Mouse (Mus musculus): Measurements from ENCODE around the gene Hcar1. TPM values are rescaled to one million over a fixed set of nuclear protein-coding genes. Genes with fewer than 3 reads are reported as not detected.

Gene Hcar1
- polyA plus RNA-seq, 1 experiment = 1.1 TPM

DNA sequence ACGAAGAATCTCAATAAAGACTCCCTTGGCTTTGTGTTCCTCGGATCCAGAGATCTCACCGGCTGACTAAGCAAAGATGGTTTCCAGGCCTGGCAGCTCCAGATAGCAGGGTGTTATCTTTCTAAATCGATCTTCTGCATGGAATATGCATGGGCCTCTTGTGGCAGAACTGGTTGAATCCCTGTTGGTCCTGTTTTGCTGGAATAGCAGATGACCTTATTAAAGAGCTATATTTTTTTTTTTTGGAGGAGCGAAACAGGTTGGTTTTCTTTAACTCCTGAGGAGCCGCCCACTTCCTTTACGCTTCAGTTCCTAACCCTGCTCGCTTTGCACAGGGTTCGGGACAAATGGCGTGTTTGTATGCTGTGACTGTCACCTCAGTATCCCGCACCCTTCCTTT is 16.6 kb upstream of the Hcar1 start:
- H3K27ac ChIP-seq (ENCODE audit: insufficient read depth, low read length) = no peak overlapping the region
- no peak overlapping the region for H3K4me3 ChIP-seq (ENCODE audit: insufficient read depth, low read length)
- H3K4me1 ChIP-seq (ENCODE audit: control insufficient read depth, insufficient read depth, low read length) = no peaks in the 10 kb centered on the region
- no peak for TF ChIP-seq CTCF (IDR thresholded peaks at IDR 0.05; ENCODE audit: extremely low read depth, insufficient read depth, low read length)

DNA sequence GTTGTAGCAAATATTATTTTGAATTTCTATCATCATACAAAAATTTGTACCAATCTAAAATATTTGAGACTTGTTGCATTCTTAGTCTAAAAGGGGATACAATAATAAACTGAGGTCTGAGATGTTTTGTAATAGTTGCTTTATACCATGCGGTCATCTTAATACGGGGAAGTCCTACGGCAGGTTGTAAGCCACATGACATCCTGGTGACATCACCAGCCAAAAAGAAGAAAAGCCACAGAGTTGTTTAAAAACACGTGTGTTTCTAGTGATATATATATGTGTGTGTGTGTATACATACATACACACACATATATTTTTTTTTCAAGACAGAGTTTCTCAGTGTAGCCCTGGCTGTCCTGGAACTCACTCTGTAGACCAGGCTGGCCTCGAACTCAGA is 13.7 kb upstream of the Hcar1 start:
- no peak overlapping the region for H3K4me3 ChIP-seq (ENCODE audit: insufficient read depth, low read length)
- TF ChIP-seq CTCF (IDR thresholded peaks at IDR 0.05; ENCODE audit: extremely low read depth, insufficient read depth, low read length) = no peak
- TF ChIP-seq POLR2A (IDR thresholded peaks at IDR 0.05; ENCODE audit: extremely low read depth, insufficient read depth, low read length) = no peak
- H3K27ac ChIP-seq (ENCODE audit: insufficient read depth, low read length) = no peak overlapping the region
- no peaks in the 10 kb centered on the region for H3K4me1 ChIP-seq (ENCODE audit: control insufficient read depth, insufficient read depth, low read length)

DNA sequence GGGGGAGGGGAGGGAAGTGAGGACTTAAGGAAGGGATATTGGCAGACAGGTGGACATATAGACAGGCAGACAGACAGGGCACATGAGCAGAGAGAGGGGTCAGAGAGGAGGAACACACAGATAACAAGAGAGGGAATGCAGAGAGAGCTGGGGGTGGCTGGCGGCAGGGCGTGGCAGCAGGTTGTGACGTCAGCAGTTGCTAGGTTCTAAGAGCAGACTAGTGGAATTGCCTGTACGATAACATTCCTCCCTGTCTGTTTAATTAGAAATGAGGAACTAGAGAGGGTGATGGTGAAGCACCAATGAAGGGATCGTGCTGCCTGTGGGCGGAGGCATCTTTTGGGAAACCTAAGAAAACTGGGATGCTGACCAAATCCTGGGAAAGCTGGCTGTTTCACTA is 11.8 kb upstream of the Hcar1 start:
- no peak overlapping the region for H3K4me3 ChIP-seq (ENCODE audit: insufficient read depth, low read length)
- no peaks in the 10 kb centered on the region for H3K4me1 ChIP-seq (ENCODE audit: control insufficient read depth, insufficient read depth, low read length)
- TF ChIP-seq CTCF (IDR thresholded peaks at IDR 0.05; ENCODE audit: extremely low read depth, insufficient read depth, low read length) (no peak), POLR2A (IDR thresholded peaks at IDR 0.05; ENCODE audit: extremely low read depth, insufficient read depth, low read length) (no peak)
- no peak overlapping the region for H3K27ac ChIP-seq (ENCODE audit: insufficient read depth, low read length)

DNA sequence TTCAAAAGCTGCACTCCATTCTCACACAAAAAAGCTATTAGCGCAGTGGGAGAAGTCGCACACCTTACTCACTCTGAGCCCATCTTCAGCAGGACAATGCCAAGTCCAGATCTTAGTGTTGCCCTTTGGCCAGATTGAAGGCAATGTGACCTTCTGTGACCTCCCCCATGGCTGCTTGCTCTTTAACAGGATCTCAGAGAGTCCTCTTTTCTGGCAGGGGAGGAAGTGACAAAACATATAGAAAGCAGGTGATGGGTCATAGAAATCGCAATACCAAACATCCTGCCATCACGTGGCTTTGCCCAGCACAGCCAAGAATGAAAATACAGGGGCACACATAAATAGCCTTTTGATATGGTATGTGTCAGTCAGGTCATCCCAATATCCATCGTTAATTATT is 11.2 kb upstream of the Hcar1 start:
- no peaks in the 10 kb centered on the region for H3K4me1 ChIP-seq (ENCODE audit: control insufficient read depth, insufficient read depth, low read length)
- H3K27ac ChIP-seq (ENCODE audit: insufficient read depth, low read length) = no peak overlapping the region
- TF ChIP-seq CTCF (IDR thresholded peaks at IDR 0.05; ENCODE audit: extremely low read depth, insufficient read depth, low read length) = no peak
- TF ChIP-seq POLR2A (IDR thresholded peaks at IDR 0.05; ENCODE audit: extremely low read depth, insufficient read depth, low read length) = no peak
- no peak overlapping the region for H3K4me3 ChIP-seq (ENCODE audit: insufficient read depth, low read length)

DNA sequence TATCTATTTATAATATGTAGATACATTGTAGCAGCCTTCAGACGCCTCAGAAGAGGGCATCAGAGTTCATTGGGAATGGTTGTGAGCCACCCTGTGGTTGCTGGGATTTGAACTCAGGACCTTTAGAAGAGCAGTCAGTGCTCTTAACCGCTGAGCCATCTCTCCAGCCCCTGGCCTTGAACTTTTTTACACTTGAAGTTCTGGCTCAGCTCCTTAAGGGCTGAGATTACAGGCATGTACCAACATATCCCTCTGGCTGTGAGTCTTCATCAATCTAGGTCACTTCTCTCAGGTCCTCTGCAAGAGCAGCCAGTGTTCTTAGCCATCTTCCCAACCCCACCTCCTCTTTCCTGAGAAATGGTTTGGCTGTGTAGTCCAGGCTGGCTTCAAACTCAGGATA is 10.5 kb upstream of the Hcar1 start:
- Histone ChIP-seq H3K4me1 (ENCODE audit: control insufficient read depth, insufficient read depth, low read length) (no peaks in the 10 kb centered on the region), H3K4me3 (ENCODE audit: insufficient read depth, low read length) (no peak overlapping the region), H3K27ac (ENCODE audit: insufficient read depth, low read length) (no peak overlapping the region)
- TF ChIP-seq POLR2A (IDR thresholded peaks at IDR 0.05; ENCODE audit: extremely low read depth, insufficient read depth, low read length) (no peak), CTCF (IDR thresholded peaks at IDR 0.05; ENCODE audit: extremely low read depth, insufficient read depth, low read length) (no peak)

DNA sequence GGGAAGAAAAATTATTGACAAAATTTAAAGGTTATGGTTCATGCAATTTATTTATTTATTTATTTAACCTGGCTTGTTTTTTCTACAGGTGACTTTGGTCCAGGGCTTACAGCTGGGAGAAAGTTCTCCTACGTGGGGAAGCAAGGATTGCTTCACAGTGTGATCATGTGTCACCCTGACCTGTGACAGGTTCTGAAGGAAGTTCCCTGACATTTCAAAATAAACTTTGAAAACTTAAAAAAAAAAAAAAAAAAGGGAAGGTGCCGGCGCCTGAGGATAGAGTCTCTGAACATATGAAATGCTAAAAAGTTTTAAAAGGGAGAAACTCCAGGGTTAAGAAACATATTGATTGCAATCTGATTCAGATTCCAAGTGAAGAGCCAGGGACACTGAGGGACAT is 6.5 kb upstream of the Hcar1 start:
- Histone ChIP-seq H3K4me3 (ENCODE audit: insufficient read depth, low read length) (no peak overlapping the region), H3K4me1 (ENCODE audit: control insufficient read depth, insufficient read depth, low read length) (no peaks in the 10 kb centered on the region), H3K27ac (ENCODE audit: insufficient read depth, low read length) (no peak overlapping the region)
- TF ChIP-seq CTCF (IDR thresholded peaks at IDR 0.05; ENCODE audit: extremely low read depth, insufficient read depth, low read length) (no peak), POLR2A (IDR thresholded peaks at IDR 0.05; ENCODE audit: extremely low read depth, insufficient read depth, low read length) (no peak)

DNA sequence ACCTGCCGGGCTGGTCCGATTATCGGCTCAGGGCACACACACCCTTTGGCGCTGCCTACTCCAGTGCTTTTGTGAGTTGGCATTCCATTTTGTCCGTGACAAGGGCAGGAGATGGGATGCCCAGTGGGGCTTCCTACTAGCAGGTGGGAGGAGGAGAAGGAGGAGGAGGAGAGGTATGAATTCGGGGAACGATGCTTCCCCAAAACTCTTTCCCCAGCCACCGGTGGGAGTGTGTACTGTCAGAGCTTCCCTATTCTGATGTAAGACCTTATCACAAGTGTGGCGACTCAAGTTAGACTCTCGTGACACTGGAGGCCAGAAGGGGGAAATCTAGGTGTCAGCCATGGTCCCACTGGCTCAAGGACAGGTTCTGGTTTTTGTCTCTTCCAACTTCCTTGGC is 4.5 kb upstream of the Hcar1 start:
- TF ChIP-seq POLR2A (IDR thresholded peaks at IDR 0.05; ENCODE audit: extremely low read depth, insufficient read depth, low read length) (no peak), CTCF (IDR thresholded peaks at IDR 0.05; ENCODE audit: extremely low read depth, insufficient read depth, low read length) (no peak)
- Histone ChIP-seq H3K4me1 (ENCODE audit: control insufficient read depth, insufficient read depth, low read length) (no peaks in the 10 kb centered on the region), H3K4me3 (ENCODE audit: insufficient read depth, low read length) (no peak overlapping the region)

DNA sequence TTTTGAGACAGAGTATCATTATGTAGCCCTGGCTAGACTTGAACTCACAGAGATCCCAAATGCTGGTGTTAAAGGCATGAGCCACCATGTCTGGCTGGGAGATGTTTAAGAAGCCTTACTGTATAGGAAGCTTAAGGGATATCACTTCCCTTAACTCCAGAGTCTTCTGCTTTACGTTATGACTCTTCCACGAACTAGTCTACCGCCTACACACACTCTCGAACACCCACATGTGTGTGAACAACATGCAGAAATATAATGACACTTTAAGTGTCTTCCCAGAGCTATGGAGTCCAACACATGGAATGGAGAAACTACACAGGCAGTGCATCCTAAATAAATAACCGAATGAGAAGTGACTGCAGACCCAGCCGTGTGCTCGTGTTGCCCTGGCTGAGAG is 4.1 kb upstream of the Hcar1 start:
- Histone ChIP-seq H3K4me3 (ENCODE audit: insufficient read depth, low read length) (no peak overlapping the region), H3K27ac (ENCODE audit: insufficient read depth, low read length) (no peak overlapping the region), H3K4me1 (ENCODE audit: control insufficient read depth, insufficient read depth, low read length) (no peaks in the 10 kb centered on the region)
- TF ChIP-seq POLR2A (IDR thresholded peaks at IDR 0.05; ENCODE audit: extremely low read depth, insufficient read depth, low read length) (no peak), CTCF (IDR thresholded peaks at IDR 0.05; ENCODE audit: extremely low read depth, insufficient read depth, low read length) (no peak)

More for the DNA sequence above, 4.5 kb upstream of the Hcar1 start:
- H3K27ac ChIP-seq (ENCODE audit: insufficient read depth, low read length) = no peak overlapping the region

DNA sequence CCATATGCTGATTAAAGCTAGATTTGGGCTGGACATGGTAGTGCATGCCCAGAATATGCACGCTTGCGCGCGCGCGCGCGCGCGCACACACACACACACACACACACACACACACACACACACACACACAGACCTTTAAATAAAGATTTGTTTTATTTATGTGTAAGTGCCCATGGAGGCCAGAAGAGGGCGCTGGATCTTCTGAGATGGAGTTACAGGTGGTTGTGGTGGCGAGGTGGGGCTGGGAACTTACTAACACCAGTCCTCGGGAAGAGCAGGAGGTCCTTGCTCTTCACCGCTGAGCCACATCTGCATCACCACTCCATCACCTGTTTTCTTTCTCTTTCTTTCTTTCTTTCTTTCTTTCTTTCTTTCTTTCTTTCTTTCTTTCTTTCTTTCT is 958 bp upstream of the Hcar1 start:
- Histone ChIP-seq H3K27ac (ENCODE audit: insufficient read depth, low read length) (no peak overlapping the region), H3K4me1 (ENCODE audit: control insufficient read depth, insufficient read depth, low read length) (no peaks in the 10 kb centered on the region), H3K4me3 (ENCODE audit: insufficient read depth, low read length) (no peak overlapping the region)
- no peak for TF ChIP-seq POLR2A (IDR thresholded peaks at IDR 0.05; ENCODE audit: extremely low read depth, insufficient read depth, low read length)
- no peak for TF ChIP-seq CTCF (IDR thresholded peaks at IDR 0.05; ENCODE audit: extremely low read depth, insufficient read depth, low read length)

DNA sequence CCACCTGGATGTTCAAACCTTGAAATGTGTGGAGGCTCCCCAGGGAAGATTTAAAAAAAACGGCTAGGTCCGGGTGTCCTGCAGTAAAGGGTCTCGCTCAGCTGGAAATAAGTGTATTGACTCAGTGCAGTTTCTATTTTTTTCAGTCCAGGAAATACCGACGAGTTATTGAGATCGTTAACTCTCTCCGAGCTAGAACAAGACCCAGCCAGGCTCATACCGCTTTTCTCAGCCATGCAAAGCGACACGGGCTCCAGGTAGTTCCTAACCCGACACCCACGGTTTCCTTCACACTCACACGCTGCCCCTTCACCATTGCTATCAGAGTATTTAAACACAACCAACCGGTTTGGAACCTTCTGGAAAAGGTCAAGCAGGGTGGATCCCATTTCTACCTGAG is 1.8 kb downstream of the Hcar1 start:
- no peak for TF ChIP-seq CTCF (IDR thresholded peaks at IDR 0.05; ENCODE audit: extremely low read depth, insufficient read depth, low read length)
- no peak for TF ChIP-seq POLR2A (IDR thresholded peaks at IDR 0.05; ENCODE audit: extremely low read depth, insufficient read depth, low read length)
- H3K4me3 ChIP-seq (ENCODE audit: insufficient read depth, low read length) = no peak overlapping the region
- H3K27ac ChIP-seq (ENCODE audit: insufficient read depth, low read length) = no peak overlapping the region
- no peaks in the 10 kb centered on the region for H3K4me1 ChIP-seq (ENCODE audit: control insufficient read depth, insufficient read depth, low read length)

DNA sequence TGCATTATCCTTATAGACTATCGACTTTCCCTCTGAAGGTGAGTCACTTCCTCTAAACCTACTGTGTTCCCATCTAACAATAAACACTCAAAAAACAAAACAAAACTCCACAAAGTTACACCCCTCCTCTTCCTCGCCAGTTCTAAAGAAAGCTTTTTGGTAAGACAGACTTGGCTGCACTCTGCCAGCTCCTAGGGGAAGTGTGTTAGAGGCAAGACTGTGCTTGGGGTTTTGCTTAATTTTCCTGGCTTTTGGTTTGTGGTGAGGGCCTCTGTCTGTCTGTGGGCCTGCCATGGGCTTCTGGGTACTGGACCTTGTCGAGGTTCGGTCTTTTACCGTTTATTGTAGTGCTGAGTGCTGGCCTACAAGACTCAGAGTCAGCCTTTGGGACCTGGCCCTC is 5.6 kb downstream of the Hcar1 start:
- H3K4me3 ChIP-seq (ENCODE audit: insufficient read depth, low read length) = no peak overlapping the region
- TF ChIP-seq POLR2A (IDR thresholded peaks at IDR 0.05; ENCODE audit: extremely low read depth, insufficient read depth, low read length) (no peak), CTCF (IDR thresholded peaks at IDR 0.05; ENCODE audit: extremely low read depth, insufficient read depth, low read length) (no peak)
- H3K27ac ChIP-seq (ENCODE audit: insufficient read depth, low read length) = 0 out of 2 replicates have a peak overlapping the region, but pooled peaks have one; percentile 13
- no peaks in the 10 kb centered on the region for H3K4me1 ChIP-seq (ENCODE audit: control insufficient read depth, insufficient read depth, low read length)

Measured in cortical plate, adult 2 months (tissue).